Comparison of ENCODE assay signal across 12 mouse cellular contexts in genomic region chr10:120957486-120957885, GRCm38 (mm10).
"Had no signal": no experiment of that assay in that cellular context is flagged by ENCODE, and none has a peak within 500 bp of the region (broad histone marks: within the 10 kb centered on the region; RNA-seq: fewer than 3 reads in every experiment).

No protein-coding gene starts in this region.

- H3K9ac ChIP-seq: kidney, embryonic 15.5 days; limb, embryonic 15.5 days; lung, embryonic 14.5 days; midbrain, embryonic 12.5 days; neural tube, embryonic 15.5 days had no signal

- H3K4me2 ChIP-seq: kidney, embryonic 15.5 days; limb, embryonic 15.5 days; lung, embryonic 14.5 days; midbrain, embryonic 12.5 days; neural tube, embryonic 15.5 days had no signal

- H3K36me3 ChIP-seq: limb, embryonic 15.5 days; midbrain, embryonic 12.5 days; neural tube, embryonic 15.5 days had no signal

- H3K27me3 ChIP-seq: kidney, embryonic 15.5 days; limb, embryonic 15.5 days; midbrain, embryonic 12.5 days; neural tube, embryonic 15.5 days had no signal

- H3K4me3 ChIP-seq: kidney, embryonic 15.5 days; limb, embryonic 15.5 days; midbrain, embryonic 12.5 days; neural tube, embryonic 15.5 days had no signal

- H3K9me3 ChIP-seq: kidney, embryonic 15.5 days; limb, embryonic 15.5 days; midbrain, embryonic 12.5 days; neural tube, embryonic 15.5 days had no signal

- DNase-seq: kidney, adult 2 months; kidney, postnatal 14 days; left cerebral cortex, postnatal 4 days; lung, embryonic 14.5 days; lung, postnatal 10 days; lung, postnatal 4 days; right cerebral cortex, adult 18-20 months; right cerebral cortex, postnatal 25 days had no signal

- H3K27ac ChIP-seq: kidney, embryonic 15.5 days; limb, embryonic 15.5 days; midbrain, embryonic 12.5 days; neural tube, embryonic 15.5 days had no signal
